Mouse (Mus musculus) forebrain, embryonic 11.5 days (tissue): ENCODE measurements around the gene Gm20388. TPM values are rescaled to one million over a fixed set of nuclear protein-coding genes. Genes with fewer than 3 reads are reported as not detected.

ENCODE experiments used
- ATAC-seq: fragments of 200-750 bp; cut with Nextera tagmentation; replicated peaks from 2 replicates; pipeline ENCODE4 v1.8.0; 2017; ENCODE audit warnings: moderate TSS enrichment; ENCODE audit not compliant: low FRiP score
- DNase-seq: peaks from one replicate; pipeline ENCODE4 v3.0.0-alpha.2; 2017; ENCODE audit warnings: low spot score
- H3K27ac ChIP-seq: fragments of 300-500 bp; sonication (generic); 2 replicates; pipeline ENCODE4 v1.5.1; 2014; ENCODE audit warnings: low read depth, low read length
- H3K27me3 ChIP-seq: fragments of 300-500 bp; sonication (generic); 2 replicates; pipeline ENCODE4 v1.6.1; 2014; ENCODE audit warnings: mild to moderate bottlenecking, low read length, mixed read lengths; ENCODE audit not compliant: control insufficient read depth, insufficient read depth
- H3K36me3 ChIP-seq: fragments of 300-500 bp; sonication (generic); 2 replicates; pipeline ENCODE4 v1.6.1; 2014; ENCODE audit warnings: mild to moderate bottlenecking, low read length, moderate library complexity, mixed read lengths; ENCODE audit not compliant: control insufficient read depth, insufficient read depth
- H3K4me1 ChIP-seq: fragments of 300-500 bp; sonication (generic); replicated peaks from 2 replicates; pipeline ENCODE4 v1.6.1; 2014; ENCODE audit warnings: low read length, mixed read lengths; ENCODE audit not compliant: control insufficient read depth, insufficient read depth
- H3K4me2 ChIP-seq: fragments of 300-500 bp; sonication (generic); 2 replicates; pipeline ENCODE4 v1.6.1; 2014; ENCODE audit warnings: low read depth, mild to moderate bottlenecking, low read length, moderate library complexity, mixed read lengths; ENCODE audit not compliant: severe bottlenecking
- H3K4me3 ChIP-seq: fragments of 300-500 bp; sonication (generic); 2 replicates; pipeline ENCODE4 v1.5.1; 2014; ENCODE audit warnings: low read depth, low read length
- H3K9ac ChIP-seq: fragments of 300-500 bp; sonication (generic); 2 replicates; pipeline ENCODE4 v1.6.1; 2014; ENCODE audit warnings: low read length
- H3K9me3 ChIP-seq: fragments of 300-500 bp; sonication (generic); 2 replicates; pipeline ENCODE4 v1.6.1; 2016; ENCODE audit warnings: low read length, mixed read lengths; ENCODE audit not compliant: control insufficient read depth
- WGBS: fragments of 180-500 bp; shearing (Covaris S2); extraction: QIAGEN DNeasy Blood & Tissue Kit; methylation state at CpG from one replicate; pipeline ENCODE4 v1.1.7; 2014; 5-methylcytosine and 5-hydroxymethylcytosine counted together
- polyA plus RNA-seq: library from polyadenylated mRNA; unstranded; fragments of >200 nt; fragmentation: Nextera tagmentation; extraction: Ambion mirVana; gene quantifications from 2 replicates; pipeline ENCODE4 v1.2.1, GENCODE M21; 2014

The Gm20388 gene
- polyA plus RNA-seq, 1 experiment from 2014 or later = not detected

GRCm38 (mm10) chr8:122898473-122898872, 2987.8 kb downstream of the Gm20388 start:
- Histone ChIP-seq H3K9me3 (no peaks in the 10 kb centered on the region), H3K36me3 (peaks cover 15% of the 10 kb centered on the region; the same call in 1 of the 2 replicates), H3K27me3 (no peaks in the 10 kb centered on the region), H3K27ac (no peak overlapping the region), H3K9ac (no peak overlapping the region), H3K4me3 (no peak overlapping the region), H3K4me1 (no peaks in the 10 kb centered on the region), H3K4me2 (no peak overlapping the region)
- 94% methylated on average over 12 of the region's 12 CpGs for WGBS
- DNase-seq (no peak), ATAC-seq (no peak)

DNA sequence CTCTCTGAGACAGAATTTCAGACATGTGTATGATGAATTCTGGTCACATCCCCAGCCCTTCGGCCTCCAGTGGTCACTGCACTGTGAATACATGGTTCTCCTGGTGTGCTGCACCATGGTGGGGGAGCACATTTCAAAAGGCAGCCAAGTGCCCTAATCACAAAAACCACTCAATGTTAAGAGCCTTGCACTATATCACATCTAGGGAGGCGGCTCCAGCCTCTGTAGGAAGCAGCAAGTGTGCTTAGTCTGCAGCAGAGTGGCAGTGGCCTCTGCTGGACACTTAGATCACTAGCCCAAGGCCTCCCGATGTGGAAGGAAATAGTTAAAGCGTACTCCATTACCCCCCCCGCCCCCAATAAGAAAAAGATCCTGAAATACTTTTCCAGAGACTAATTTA, 2988.4 kb downstream of the Gm20388 start:
- no peak overlapping the region for H3K9ac ChIP-seq
- H3K27ac ChIP-seq = no peak overlapping the region
- H3K4me2 ChIP-seq = no peak overlapping the region
- no peaks in the 10 kb centered on the region for H3K9me3 ChIP-seq
- DNase-seq (no peak), ATAC-seq (no peak)
- no peaks in the 10 kb centered on the region for H3K27me3 ChIP-seq
- no peaks in the 10 kb centered on the region for H3K4me1 ChIP-seq
- no peak overlapping the region for H3K4me3 ChIP-seq
- WGBS = 75% methylated on average over 5 of the region's 5 CpGs
- peaks cover 15% of the 10 kb centered on the region; the same call in 1 of the 2 replicates for H3K36me3 ChIP-seq

- 93% methylated on average over 7 of the region's 7 CpGs for WGBS
- Histone ChIP-seq H3K4me3 (no peak overlapping the region), H3K4me1 (no peaks in the 10 kb centered on the region), H3K4me2 (no peak overlapping the region), H3K27me3 (no peaks in the 10 kb centered on the region), H3K36me3 (peaks cover 8% of the 10 kb centered on the region; the same call in 1 of the 2 replicates), H3K9me3 (no peaks in the 10 kb centered on the region), H3K27ac (no peak overlapping the region), H3K9ac (no peak overlapping the region)
- no peak for ATAC-seq
- no peak for DNase-seq
Measured at GRCm38 (mm10) chr8:122901476-122901875, 2990.8 kb downstream of the Gm20388 start.

DNA sequence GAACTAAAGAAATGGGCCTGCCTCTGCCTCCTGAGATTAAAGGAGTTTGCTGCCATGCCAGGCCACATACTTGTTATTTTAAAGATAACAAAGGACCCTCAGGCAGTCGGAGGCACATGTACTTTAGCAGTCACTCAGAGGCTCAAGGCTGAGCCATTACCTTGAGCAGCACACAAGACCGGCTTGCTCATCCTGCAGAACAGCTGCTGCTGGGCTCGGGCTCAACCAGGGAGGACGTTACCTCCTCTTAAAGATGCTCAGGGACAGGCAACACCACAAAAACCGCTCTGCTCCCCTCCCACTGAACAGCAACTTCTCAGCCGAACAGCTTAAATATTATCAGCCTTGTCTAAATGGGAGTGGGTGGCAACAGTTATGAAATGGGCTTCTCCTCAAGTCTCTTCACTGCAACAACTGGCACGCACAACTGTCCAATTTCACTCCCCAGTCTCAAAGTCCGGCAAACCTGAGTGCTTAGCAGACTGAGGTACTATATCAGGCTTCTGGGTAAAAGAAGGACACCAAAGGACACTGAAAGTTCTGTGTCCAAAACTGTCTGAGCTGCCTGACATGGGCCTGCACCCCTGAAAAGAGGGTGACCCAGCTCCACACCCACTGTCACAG, 2991.4 kb downstream of the Gm20388 start:
- Histone ChIP-seq H3K36me3 (peaks cover 8% of the 10 kb centered on the region; the same call in 1 of the 2 replicates), H3K9me3 (no peaks in the 10 kb centered on the region), H3K4me3 (no peak overlapping the region), H3K27ac (no peak overlapping the region), H3K4me2 (no peak overlapping the region), H3K4me1 (no peaks in the 10 kb centered on the region), H3K9ac (no peak overlapping the region), H3K27me3 (no peaks in the 10 kb centered on the region)
- DNase-seq (no peak), ATAC-seq (no peak)
- WGBS = 87% methylated on average over 8 of the region's 8 CpGs

GRCm38 (mm10) chr8:122902581-122902980, 2991.9 kb downstream of the Gm20388 start:
- Histone ChIP-seq H3K27ac (no peak overlapping the region), H3K27me3 (no peaks in the 10 kb centered on the region), H3K9ac (no peak overlapping the region), H3K36me3 (peaks cover 8% of the 10 kb centered on the region; the same call in 1 of the 2 replicates), H3K4me1 (no peaks in the 10 kb centered on the region), H3K4me3 (no peak overlapping the region), H3K9me3 (no peaks in the 10 kb centered on the region), H3K4me2 (no peak overlapping the region)
- DNase-seq (no peak), ATAC-seq (no peak)
- whole genome bisulfite sequencing = 63% methylated on average over 3 of the region's 3 CpGs

DNA sequence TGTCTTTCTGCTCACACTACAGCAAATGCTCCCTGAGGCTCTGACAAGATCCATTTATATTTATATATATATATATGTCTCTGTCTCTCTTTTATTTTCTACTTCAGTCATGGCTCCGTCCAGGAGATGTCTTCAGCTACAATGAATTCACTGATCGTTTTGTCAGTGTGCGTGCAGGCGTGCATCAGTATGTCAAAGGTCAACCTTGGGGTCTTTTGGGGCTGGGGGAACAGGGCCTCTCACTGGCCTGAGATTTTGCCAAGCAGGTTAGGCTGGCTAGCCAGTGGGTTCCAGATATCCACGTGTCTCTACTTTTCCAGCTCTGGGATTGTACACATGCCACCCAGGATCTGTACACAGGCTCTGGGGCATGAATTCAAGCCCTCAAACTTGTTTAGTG, 2992.4 kb downstream of the Gm20388 start:
- Histone ChIP-seq H3K4me3 (no peak overlapping the region), H3K9me3 (no peaks in the 10 kb centered on the region), H3K27ac (no peak overlapping the region), H3K9ac (no peak overlapping the region), H3K4me2 (no peak overlapping the region), H3K27me3 (no peaks in the 10 kb centered on the region), H3K4me1 (no peaks in the 10 kb centered on the region), H3K36me3 (peaks cover 8% of the 10 kb centered on the region; the same call in 1 of the 2 replicates)
- no peak for ATAC-seq
- no peak for DNase-seq
- 35% methylated on average over 5 of the region's 5 CpGs for WGBS

- ATAC-seq (no peak), DNase-seq (no peak)
- Histone ChIP-seq H3K4me1 (no peaks in the 10 kb centered on the region), H3K4me2 (no peak overlapping the region), H3K9ac (no peak overlapping the region), H3K4me3 (no peak overlapping the region), H3K9me3 (no peaks in the 10 kb centered on the region), H3K36me3 (peaks cover 5% of the 10 kb centered on the region; the same call in 1 of the 2 replicates), H3K27me3 (no peaks in the 10 kb centered on the region), H3K27ac (no peak overlapping the region)
- 88% methylated on average over 11 of the region's 11 CpGs for WGBS
Measured at GRCm38 (mm10) chr8:122904496-122904895, 2993.9 kb downstream of the Gm20388 start.

- no peak for ATAC-seq
- WGBS = 85% methylated on average over 4 of the region's 4 CpGs
- H3K4me1 ChIP-seq = no peaks in the 10 kb centered on the region
Measured at GRCm38 (mm10) chr8:122905346-122905745, 2994.7 kb downstream of the Gm20388 start.

DNA sequence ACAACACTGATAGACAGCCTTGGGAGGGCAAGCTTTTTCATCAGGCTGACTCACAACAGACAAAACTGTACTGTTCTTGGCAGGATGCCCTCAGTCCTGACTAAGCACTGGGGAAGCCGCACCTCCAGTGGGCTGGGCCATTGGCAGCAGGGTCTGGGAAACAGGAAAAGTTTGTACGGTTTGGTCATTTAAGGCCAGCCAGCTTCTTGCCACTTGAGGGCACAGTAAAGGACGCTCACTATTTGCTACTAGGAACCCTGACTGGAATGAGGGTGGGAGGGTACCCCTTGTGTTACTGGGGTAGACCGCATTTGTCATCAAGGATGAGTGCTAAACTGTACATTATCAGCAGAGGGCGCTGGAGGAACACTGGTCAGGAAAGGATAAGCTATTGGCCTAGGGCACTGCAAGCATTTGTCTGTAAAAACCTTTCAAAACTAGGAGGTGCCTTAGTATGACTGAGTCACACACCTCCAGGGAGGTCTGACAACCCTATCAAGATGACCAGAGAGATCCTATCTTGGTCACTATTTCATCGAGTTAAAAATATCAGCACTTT, 2995.9 kb downstream of the Gm20388 start:
- H3K9ac ChIP-seq = no peak overlapping the region
- WGBS = 59% methylated on average over 6 of the region's 6 CpGs
- DNase-seq (peak; percentile 80), ATAC-seq (peak; percentile 39; the same call in 1 of the 2 replicates)
- H3K36me3 ChIP-seq = peaks cover 3% of the 10 kb centered on the region; the same call in 1 of the 2 replicates
- no peak overlapping the region for H3K27ac ChIP-seq
- H3K4me3 ChIP-seq = no peak overlapping the region
- no peaks in the 10 kb centered on the region for H3K4me1 ChIP-seq
- H3K4me2 ChIP-seq = no peak overlapping the region
- H3K9me3 ChIP-seq = no peaks in the 10 kb centered on the region
- no peaks in the 10 kb centered on the region for H3K27me3 ChIP-seq

More at GRCm38 (mm10) chr8:122905346-122905745, 2994.7 kb downstream of the Gm20388 start:
- no peak for DNase-seq
- Histone ChIP-seq H3K27ac (no peak overlapping the region), H3K27me3 (no peaks in the 10 kb centered on the region), H3K4me2 (no peak overlapping the region), H3K9ac (no peak overlapping the region), H3K4me3 (no peak overlapping the region), H3K36me3 (peaks cover 3% of the 10 kb centered on the region; the same call in 1 of the 2 replicates), H3K9me3 (no peaks in the 10 kb centered on the region)
